Mouse (Mus musculus) hindbrain, embryonic 11.5 days (tissue): ENCODE data around the gene Ivl. TPM values are rescaled to one million over a fixed set of nuclear protein-coding genes. Genes with fewer than 3 reads are reported as not detected.

Source experiments
- ATAC-seq: fragments of 200-750 bp; cut with Nextera tagmentation; 2 replicates; pipeline ENCODE4 v1.8.0; 2017; ENCODE audit warnings: mild to moderate bottlenecking, moderate TSS enrichment, moderate library complexity; ENCODE audit not compliant: low FRiP score
- DNase-seq: peaks from one replicate; pipeline ENCODE4 v3.0.0-alpha.2; 2015; ENCODE audit warnings: low spot score
- H3K27ac ChIP-seq: fragments of 300-500 bp; sonication (generic); 2 replicates; pipeline ENCODE4 v1.5.1; 2014; ENCODE audit warnings: mild to moderate bottlenecking, low read depth, low read length
- H3K27me3 ChIP-seq: fragments of 300-500 bp; sonication (generic); 2 replicates; pipeline ENCODE4 v1.6.1; 2014; ENCODE audit warnings: mild to moderate bottlenecking, low read length, moderate library complexity, mixed read lengths; ENCODE audit not compliant: control insufficient read depth, insufficient read depth
- H3K36me3 ChIP-seq: fragments of 300-500 bp; sonication (generic); 2 replicates; pipeline ENCODE4 v1.6.1; 2014; ENCODE audit warnings: mild to moderate bottlenecking, low read length, moderate library complexity, mixed read lengths; ENCODE audit not compliant: control insufficient read depth, insufficient read depth
- H3K4me1 ChIP-seq: fragments of 300-500 bp; sonication (generic); replicated peaks from 2 replicates; pipeline ENCODE4 v1.6.1; 2014; ENCODE audit warnings: low read length, mixed read lengths; ENCODE audit not compliant: control insufficient read depth, insufficient read depth
- H3K4me2 ChIP-seq: fragments of 300-500 bp; sonication (generic); replicated peaks from 2 replicates; pipeline ENCODE4 v1.6.1; 2014; ENCODE audit warnings: mild to moderate bottlenecking, low read depth, low read length
- H3K4me3 ChIP-seq: fragments of 300-500 bp; sonication (generic); 2 replicates; pipeline ENCODE4 v1.5.1; 2014; ENCODE audit warnings: low read depth, low read length
- H3K9ac ChIP-seq: fragments of 300-500 bp; sonication (generic); 2 replicates; pipeline ENCODE4 v1.6.1; 2014; ENCODE audit warnings: low read depth, low read length
- H3K9me3 ChIP-seq: fragments of 300-500 bp; sonication (generic); 2 replicates; pipeline ENCODE4 v1.6.1; 2016; ENCODE audit warnings: low read length; ENCODE audit not compliant: control insufficient read depth
- WGBS: fragments of 180-500 bp; shearing (Covaris S2); extraction: QIAGEN DNeasy Blood & Tissue Kit; methylation state at CpG from one replicate; pipeline ENCODE4 v1.1.7; 2014; 5-methylcytosine and 5-hydroxymethylcytosine counted together
- polyA plus RNA-seq: library from polyadenylated mRNA; unstranded; fragments of >200 nt; fragmentation: Nextera tagmentation; extraction: Ambion mirVana; gene quantifications from 2 replicates; pipeline ENCODE4 v1.2.1, GENCODE M21; 2014

The Ivl gene
- polyA plus RNA-seq, 1 experiment from 2014 or later: not detected

- 95% methylated on average over 3 of the region's 3 CpGs for WGBS
- ATAC-seq: no peak
- Histone ChIP-seq H3K4me2 (no peak within 1 kb of the TSS), H3K9me3 (no peaks in the 10 kb centered on the region), H3K36me3 (no peaks in the 10 kb centered on the region), H3K27me3 (no peaks in the 10 kb centered on the region), H3K27ac (no peak within 1 kb of the TSS), H3K4me1 (no peaks in the 10 kb centered on the region), H3K4me3 (no peak within 1 kb of the TSS), H3K9ac (no peak within 1 kb of the TSS)
- DNase-seq: no peak
Measured at GRCm38 (mm10) chr3:92534411-92534810, 39.1 kb downstream of the Ivl start, which contains the start of gene 2310046K23Rik. Gene 2310046K23Rik (minus strand): TSS chr3:92534511.

Other genes starting within 250 kb of the Ivl start
- gene Sprr2d, start 234.6 kb downstream of the Ivl start, polyA plus RNA-seq: not detected in 2 replicates
- not detected in 2 replicates for gene Sprr2e, start 221.6 kb downstream of the Ivl start, polyA plus RNA-seq
- not detected in 2 replicates for gene Sprr2f, start 208.5 kb downstream of the Ivl start, polyA plus RNA-seq
- not detected in 2 replicates for gene Sprr2h, start 188.1 kb downstream of the Ivl start, polyA plus RNA-seq
- gene Sprr2i, start 165.7 kb downstream of the Ivl start, polyA plus RNA-seq: not detected in 2 replicates
- gene Sprr2j-ps, start 155.7 kb downstream of the Ivl start, polyA plus RNA-seq: not detected in 2 replicates
- 5.6 and 5.9 TPM in 2 replicates for gene Gm9774, start 144.3 kb downstream of the Ivl start, polyA plus RNA-seq
- not detected in 2 replicates for gene Sprr2k, start 141.2 kb downstream of the Ivl start, polyA plus RNA-seq
- not detected in 2 replicates for gene Sprr1b, start 134.9 kb downstream of the Ivl start, polyA plus RNA-seq
- not detected in 2 replicates for gene Sprr3, start 115.0 kb downstream of the Ivl start, polyA plus RNA-seq
- gene Sprr1a, start 87.8 kb downstream of the Ivl start, polyA plus RNA-seq: not detected in 2 replicates
- not detected in 2 replicates for gene Sprr4, start 73.2 kb downstream of the Ivl start, polyA plus RNA-seq
- gene 2310046K23Rik, start 39.2 kb downstream of the Ivl start, polyA plus RNA-seq: not detected in 2 replicates
- not detected in 2 replicates for gene Smcp, start 15.3 kb upstream of the Ivl start, polyA plus RNA-seq
- not detected in 2 replicates for gene 2210017I01Rik, start 33.8 kb upstream of the Ivl start, polyA plus RNA-seq
- not detected in 2 replicates for gene Lce6a, start 47.9 kb upstream of the Ivl start, polyA plus RNA-seq
- gene Lce1a1, start 74.6 kb upstream of the Ivl start, polyA plus RNA-seq: not detected in 2 replicates
- gene Lce1b, start 83.2 kb upstream of the Ivl start, polyA plus RNA-seq: not detected in 2 replicates
- gene Lce1a2, start 96.6 kb upstream of the Ivl start, polyA plus RNA-seq: not detected in 2 replicates
- not detected in 2 replicates for gene Lce1c, start 105.5 kb upstream of the Ivl start, polyA plus RNA-seq
- not detected in 2 replicates for gene Lce1d, start 113.5 kb upstream of the Ivl start, polyA plus RNA-seq
- gene Lce1e, start 135.3 kb upstream of the Ivl start, polyA plus RNA-seq: not detected in 2 replicates
- not detected in 2 replicates for gene Lce1f, start 146.6 kb upstream of the Ivl start, polyA plus RNA-seq
- not detected in 2 replicates for gene Gm38119, start 165.4 kb upstream of the Ivl start, polyA plus RNA-seq
- not detected in 2 replicates for gene Lce1g, start 178.6 kb upstream of the Ivl start, polyA plus RNA-seq
- not detected in 2 replicates for gene Lce1h, start 191.3 kb upstream of the Ivl start, polyA plus RNA-seq
- not detected in 2 replicates for gene Lce1i, start 205.2 kb upstream of the Ivl start, polyA plus RNA-seq
- gene Lce1j, start 216.8 kb upstream of the Ivl start, polyA plus RNA-seq: not detected in 2 replicates
- gene Lce1k, start 234.2 kb upstream of the Ivl start, polyA plus RNA-seq: not detected in 2 replicates